Mouse (Mus musculus) cerebellum, adult 9-11 months (tissue): ENCODE data around the gene Cacna2d3.
A peak's percentile ranks its signal among the peaks of the same experiment; 100 is the strongest.

ENCODE experiments used
- DNase-seq: peaks from one replicate; pipeline ENCODE4 v3.0.0; 2022

Cacna2d3 gene

GRCm38 (mm10) chr14:29228471-29228870, 493.2 kb downstream of the Cacna2d3 start:
- no peak for DNase-seq

DNA sequence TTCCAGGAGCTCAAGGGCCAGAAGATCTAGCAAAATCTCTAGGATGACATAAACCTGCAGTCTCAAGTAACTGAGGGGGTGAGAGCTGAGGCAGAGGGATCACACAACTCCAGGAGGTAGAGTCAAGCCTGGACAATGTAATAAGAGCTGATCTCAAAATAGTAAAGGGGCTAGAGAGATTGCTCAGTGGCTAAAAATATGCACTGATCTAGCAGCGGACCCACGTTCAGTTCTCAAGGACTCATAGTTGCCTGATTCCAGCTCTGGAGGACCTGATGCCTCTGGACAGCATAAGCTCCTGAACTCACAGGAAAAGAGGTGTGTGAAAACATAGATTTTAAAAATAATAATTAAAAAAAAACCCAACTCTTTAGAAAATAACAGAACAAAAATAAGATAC, 493.7 kb downstream of the Cacna2d3 start:
- DNase-seq = no peak

DNA sequence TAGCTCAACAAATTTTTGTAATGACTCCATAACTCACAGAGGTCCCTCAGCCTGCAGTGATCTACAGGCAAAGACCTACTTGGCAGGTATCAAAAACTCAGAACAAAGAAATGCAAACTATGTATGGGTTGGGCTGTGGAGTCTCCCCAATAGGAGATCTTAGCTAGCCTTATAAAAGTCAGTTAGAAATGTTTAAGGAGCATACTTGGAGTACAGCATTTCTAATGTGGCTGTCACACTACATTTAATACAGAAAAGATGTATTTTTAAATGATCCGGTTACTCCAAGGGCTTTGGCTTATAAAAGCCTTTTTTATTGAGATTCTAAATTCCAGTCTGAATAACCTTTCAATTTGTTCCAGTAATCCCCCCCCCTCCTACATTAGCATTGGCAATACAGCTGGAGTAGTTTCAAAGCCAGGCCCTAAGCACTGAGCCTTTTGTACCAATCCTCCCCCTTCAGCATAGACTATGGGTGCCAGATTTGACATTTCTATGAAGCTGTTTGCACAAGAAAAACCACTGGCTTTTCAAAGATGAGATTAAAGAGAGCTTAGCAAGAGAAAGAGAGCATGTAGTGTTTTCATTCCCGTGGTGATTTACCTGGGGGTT, 495.8 kb downstream of the Cacna2d3 start:
- no peak for DNase-seq

- peak; percentile 17 for DNase-seq
These were observed 498.7 kb downstream of the Cacna2d3 start for GRCm38 (mm10) chr14:29223012-29223411.

DNA sequence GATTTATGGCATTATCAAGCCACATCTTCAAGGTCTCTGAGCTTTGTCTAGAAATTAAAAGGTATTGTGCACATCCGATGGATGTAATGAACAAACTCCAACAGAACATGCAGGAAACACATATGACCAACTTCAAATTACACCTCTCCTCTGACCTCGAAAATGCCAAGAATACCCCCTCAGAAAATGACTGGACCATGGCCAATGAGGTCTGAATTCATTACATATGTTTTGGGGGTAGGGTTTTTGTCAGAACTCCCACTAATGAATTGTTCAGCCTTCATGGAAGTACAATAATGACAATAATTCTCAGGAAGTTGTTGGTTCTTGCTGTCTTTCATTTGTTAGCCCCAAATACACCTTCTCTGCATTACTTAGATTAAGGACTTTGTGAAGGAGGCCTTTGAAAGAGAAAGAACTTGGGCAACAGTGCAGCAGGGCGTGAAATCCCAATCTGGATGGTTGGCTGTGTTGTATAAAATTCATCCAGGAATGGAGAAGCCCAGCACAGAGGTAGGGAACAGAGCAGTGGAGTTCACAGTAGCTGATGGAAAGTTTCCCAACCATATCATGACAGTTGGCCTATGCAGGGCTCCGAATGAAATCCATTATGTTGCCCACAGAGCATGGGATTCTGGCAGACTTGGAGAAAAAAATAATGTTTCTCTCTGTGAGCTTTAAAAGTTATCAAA, 499.3 kb downstream of the Cacna2d3 start:
- peak; percentile 82 for DNase-seq

DNA sequence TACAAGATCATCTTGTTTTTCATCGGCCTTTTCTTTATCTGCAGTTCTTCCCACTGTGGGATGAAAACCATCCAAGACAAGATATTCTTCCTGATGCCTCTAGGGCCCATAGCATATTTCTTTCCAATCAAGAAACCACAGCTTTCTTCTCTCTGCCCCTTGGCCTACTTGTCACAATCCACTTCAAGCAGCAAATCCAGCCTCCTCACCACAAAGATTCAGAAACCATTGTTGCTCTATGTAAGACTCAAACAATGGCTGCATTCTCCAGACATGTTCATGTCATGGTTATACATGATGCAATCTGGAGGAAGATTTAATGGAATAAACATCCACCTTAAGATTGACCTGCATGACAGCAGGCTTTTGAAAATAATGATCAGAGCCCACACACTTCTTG, 505.6 kb downstream of the Cacna2d3 start:
- DNase-seq = no peak

DNA sequence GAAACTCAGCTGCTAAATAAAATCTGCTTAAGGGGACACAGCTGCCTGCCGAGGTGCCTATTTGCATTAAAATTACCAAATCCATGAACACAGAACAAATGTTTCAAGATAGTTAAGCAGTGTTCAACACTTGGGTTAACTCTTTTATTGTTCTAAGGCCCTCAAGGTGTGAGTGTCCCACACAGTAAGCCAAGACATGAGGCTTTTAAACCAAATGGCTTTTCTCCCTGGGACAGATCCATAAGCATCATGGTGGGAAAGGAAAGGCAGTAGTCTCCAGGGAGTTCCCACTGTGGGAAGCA, 516.7 kb downstream of the Cacna2d3 start:
- DNase-seq = no peak

DNA sequence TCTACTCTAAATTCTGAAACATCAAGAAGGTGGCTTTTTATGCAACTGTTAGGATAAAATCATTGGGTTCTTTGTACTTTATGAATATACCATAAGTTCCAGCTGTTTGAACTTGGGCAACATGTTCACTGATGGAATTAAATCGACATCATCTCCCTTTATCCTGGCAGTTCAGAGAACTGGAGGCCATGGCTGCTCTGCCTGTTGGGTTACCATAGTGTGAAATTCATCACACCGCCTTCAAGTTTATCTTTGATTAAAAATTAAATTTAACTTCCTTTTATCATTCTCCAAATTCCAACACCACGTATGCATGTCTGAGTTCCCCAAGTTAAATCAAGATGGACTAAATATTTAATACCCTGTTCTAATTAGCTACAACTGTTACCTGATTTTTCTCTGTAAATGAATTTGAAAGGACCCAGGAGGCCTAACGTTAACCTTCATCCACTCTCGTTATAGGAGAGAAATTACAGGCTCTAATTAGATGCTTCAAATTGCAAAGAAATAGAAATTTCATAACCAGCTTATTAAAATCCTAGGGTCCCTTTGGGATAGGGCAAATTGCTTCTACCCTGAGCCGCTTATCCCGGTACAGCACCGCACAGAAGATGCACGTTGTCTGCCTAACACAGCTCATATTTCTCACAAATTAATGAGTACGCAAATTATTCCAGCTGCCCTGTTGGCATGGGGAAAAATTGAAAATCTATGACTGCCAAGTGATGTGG, 517.3 kb downstream of the Cacna2d3 start:
- no peak for DNase-seq

DNA sequence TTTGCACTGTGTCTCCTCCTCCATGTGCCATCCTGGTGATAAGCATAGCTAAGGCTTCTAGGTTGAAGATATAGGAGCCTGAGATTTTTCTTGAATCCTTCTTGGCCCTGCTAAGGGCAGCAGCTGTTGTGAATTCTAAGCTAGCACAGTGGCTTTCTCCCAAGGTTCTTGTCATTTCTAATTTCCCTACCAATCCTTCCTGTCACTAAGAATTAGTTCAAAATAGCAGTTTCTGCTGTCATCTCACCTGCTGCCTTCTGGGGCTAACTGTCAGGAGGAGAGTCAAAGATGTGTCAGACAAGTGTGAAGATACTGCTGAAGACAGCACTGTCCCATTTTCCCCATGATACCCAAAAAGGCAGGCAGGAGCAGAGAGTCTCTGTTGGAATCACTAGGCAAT, 525.5 kb downstream of the Cacna2d3 start:
- no peak for DNase-seq

DNA sequence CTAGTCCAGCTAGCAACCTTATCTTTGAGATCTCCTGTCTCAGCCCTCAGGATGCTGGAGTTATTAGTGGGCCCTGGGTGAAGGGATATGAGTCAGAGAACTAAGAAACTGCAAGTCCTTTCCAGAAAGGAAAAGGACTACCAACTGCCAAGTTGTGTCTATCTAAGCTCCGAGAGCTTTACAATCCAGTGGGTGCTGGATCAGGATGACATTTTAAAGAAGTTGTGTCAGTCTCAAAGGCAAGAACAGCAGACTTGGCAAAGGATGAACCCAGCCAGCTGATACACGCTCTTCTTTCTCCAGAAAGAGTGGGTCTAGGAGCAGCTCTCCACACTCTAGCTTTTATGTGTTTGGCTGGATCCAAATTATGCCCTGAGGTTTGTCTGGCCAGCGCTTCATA, 530.2 kb downstream of the Cacna2d3 start:
- DNase-seq = no peak

GRCm38 (mm10) chr14:29183730-29184129, 537.9 kb downstream of the Cacna2d3 start:
- no peak for DNase-seq

- DNase-seq = no peak
These were observed 542.2 kb downstream of the Cacna2d3 start for GRCm38 (mm10) chr14:29179397-29179888.

DNA sequence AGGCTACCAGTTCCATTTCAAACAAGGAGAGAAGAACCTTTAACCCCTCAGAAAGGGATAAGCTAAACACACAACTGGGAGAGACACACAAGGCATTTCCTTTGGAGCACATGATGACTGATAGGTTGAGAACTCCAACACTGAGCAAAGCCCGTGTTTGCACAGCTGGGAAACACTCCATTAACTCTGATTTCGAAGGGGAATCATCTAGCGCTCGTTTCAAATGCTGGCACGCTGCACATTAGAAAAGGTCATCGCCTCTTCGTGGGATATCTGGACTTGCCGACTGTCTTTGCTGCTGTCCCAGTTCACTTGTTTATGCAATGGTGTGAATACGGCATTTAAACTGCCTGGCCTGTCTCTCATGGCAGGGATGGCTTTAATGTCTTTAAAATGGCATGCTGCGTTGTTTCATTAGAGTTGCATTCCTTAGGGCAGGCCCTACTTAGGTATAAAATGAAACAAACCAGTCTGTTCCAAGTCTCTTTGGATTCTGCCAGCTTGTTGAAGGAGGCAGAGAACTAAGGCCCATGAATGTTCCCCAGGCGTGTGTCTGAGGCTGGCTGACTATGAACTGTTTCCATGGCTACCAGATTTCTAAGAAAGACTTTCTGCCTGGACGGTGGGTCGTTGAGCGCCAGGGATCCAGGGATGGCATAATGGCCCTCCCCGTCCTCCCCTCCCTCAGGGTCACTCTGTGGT, 542.8 kb downstream of the Cacna2d3 start:
- no peak for DNase-seq

DNA sequence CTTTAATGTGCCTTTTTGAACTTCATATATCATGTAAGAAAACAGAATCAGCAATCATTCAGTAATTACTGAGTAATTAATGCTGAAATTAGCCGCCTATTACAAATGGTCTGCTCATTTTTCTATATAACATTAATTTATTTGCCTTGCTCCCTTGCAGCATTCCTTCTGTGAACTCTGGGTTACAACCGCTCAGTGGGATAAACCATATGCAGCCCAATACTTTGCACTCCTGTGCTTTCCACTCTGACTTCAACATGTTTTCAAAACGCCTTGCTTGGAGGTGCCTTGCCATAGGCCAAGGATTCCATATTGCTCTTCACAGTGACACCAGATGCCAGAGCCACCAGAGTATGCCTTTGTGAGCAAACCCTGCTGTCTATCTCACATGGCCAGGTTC, 546.9 kb downstream of the Cacna2d3 start:
- no peak for DNase-seq

DNA sequence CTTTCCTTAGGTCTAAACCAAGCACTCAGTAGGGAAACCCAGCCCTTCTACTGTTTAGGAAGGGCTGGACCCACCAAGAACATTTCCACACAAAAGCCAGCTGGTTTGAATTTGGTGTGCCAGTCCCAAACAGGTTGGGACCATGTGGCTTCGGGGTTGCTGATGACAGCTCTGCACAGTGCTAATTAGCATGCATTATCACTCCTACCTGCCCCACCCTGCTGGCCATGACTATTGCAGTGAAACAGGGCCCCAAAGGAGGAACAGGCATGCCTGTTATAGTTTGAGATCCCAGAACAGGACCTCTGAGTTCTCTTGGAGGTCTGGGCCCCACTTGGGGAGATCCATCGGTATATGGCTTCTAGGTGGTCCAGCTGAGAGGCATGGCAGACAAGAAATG, 549.5 kb downstream of the Cacna2d3 start:
- DNase-seq = no peak

- no peak for DNase-seq
These were observed 557.0 kb downstream of the Cacna2d3 start for GRCm38 (mm10) chr14:29164653-29165030.

GRCm38 (mm10) chr14:29163998-29164652, 557.5 kb downstream of the Cacna2d3 start:
- no peak for DNase-seq

- DNase-seq = no peak
These were observed 561.9 kb downstream of the Cacna2d3 start for GRCm38 (mm10) chr14:29159803-29160202.

- DNase-seq = no peak
These were observed 564.6 kb downstream of the Cacna2d3 start for GRCm38 (mm10) chr14:29157096-29157495.

- DNase-seq = no peak
These were observed 577.5 kb downstream of the Cacna2d3 start for GRCm38 (mm10) chr14:29144184-29144583.

- DNase-seq = no peak
These were observed 584.0 kb downstream of the Cacna2d3 start for GRCm38 (mm10) chr14:29137614-29138013.

- DNase-seq = no peak
These were observed 584.6 kb downstream of the Cacna2d3 start for GRCm38 (mm10) chr14:29137006-29137579.

DNA sequence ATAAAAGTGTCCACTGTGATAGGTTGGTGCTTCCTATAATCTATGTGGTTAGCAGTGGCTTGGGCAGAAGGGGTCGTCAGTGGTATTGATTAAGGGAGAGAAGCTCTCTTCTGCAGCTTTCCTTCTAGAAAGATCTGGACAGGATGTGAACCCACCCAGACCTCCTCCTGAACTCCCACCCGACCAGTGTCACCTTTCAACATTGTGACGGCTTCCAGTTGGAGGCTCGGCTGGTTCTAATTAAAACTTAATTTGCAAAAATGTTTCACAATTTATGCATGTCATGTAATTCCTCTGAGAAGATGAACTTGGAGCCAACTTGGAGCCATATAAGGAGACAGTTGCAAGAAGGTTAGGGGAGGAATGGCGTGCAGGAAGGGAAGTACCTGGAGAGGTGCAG, 586.8 kb downstream of the Cacna2d3 start:
- no peak for DNase-seq
